Mouse (Mus musculus) ES-E14 (cell line): ENCODE results near the gene Dvl3.

Experiments used
- CHD2 ChIP-seq: IDR thresholded peaks from 2 replicates; pipeline ENCODE4 v1.6.1; 2014; ENCODE audit warnings: mild to moderate bottlenecking, low read depth, low read length, inconsistent platforms
- HCFC1 ChIP-seq: IDR thresholded peaks from 2 replicates; pipeline ENCODE4 v1.6.1; 2012; ENCODE audit warnings: low read length, inconsistent platforms, borderline replicate concordance; ENCODE audit not compliant: insufficient read depth
- MAFK ChIP-seq: IDR thresholded peaks from 2 replicates; pipeline ENCODE4 v1.6.1; 2014; ENCODE audit warnings: mild to moderate bottlenecking, low read depth, low read length, inconsistent platforms; ENCODE audit not compliant: insufficient read depth
- ZC3H11A ChIP-seq: IDR thresholded peaks from 2 replicates; pipeline ENCODE4 v1.6.1; 2012; ENCODE audit warnings: low read depth, mild to moderate bottlenecking, inconsistent platforms, low read length, borderline replicate concordance
- ZNF384 ChIP-seq: IDR thresholded peaks from 2 replicates; pipeline ENCODE4 v1.6.1; 2012; ENCODE audit warnings: low read depth, low read length, inconsistent platforms

GRCm38 (mm10) chr16:20530941-20531340 lies 14.2 kb downstream of the Dvl3 start:
- TF ChIP-seq HCFC1 (no peak), MAFK (no peak), ZNF384 (no peak), CHD2 (no peak), ZC3H11A (no peak)
